Mouse (Mus musculus): Measurements from ENCODE around the gene Tulp4.

DNA sequence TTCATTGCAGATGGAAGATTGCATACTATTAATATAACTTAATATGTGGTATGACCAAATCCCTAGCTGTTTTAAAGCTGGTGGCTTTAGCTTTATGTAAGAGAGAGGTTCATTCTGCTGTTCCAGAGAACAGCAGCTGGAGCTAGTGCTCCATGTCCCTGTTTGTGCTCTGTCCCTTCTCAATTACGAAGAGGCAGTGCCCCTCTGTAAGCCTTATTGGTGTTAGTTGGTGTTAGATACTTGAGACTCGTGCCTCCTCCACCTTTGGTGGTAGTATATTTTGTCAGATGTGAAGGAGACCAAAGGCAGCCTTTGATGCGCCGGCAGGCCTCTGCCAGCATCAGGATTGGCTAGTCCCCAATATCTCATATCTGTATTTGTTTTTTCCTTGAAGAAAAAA lies 92.9 kb downstream of the Tulp4 start:
- no peak for TF ChIP-seq CTCF (IDR thresholded peaks at IDR 0.05; ENCODE audit: low read depth, low read length)
- TF ChIP-seq EP300 (IDR thresholded peaks at IDR 0.05; ENCODE audit: insufficient read depth, low read depth, low read length) = no peak
- TF ChIP-seq POLR2A (IDR thresholded peaks at IDR 0.05; ENCODE audit: insufficient read depth, low read length) = no peak
